Mouse (Mus musculus): ENCODE results near the gene Efcab6. TPM values are rescaled to one million over a fixed set of nuclear protein-coding genes. Genes with fewer than 3 reads are reported as not detected.
A peak's percentile ranks its signal among the peaks of the same experiment; 100 is the strongest.

Gene Efcab6
- total RNA-seq, 2 experiments from 2014 or later = 4.7 to 5.0 TPM

- DNase-seq = no peak
- intact Hi-C loops (cut with DNase I) = no loop called here
These were observed 75.9 kb downstream of the Efcab6 start for GRCm38 (mm10) chr15:83989241-83989640.

DNA sequence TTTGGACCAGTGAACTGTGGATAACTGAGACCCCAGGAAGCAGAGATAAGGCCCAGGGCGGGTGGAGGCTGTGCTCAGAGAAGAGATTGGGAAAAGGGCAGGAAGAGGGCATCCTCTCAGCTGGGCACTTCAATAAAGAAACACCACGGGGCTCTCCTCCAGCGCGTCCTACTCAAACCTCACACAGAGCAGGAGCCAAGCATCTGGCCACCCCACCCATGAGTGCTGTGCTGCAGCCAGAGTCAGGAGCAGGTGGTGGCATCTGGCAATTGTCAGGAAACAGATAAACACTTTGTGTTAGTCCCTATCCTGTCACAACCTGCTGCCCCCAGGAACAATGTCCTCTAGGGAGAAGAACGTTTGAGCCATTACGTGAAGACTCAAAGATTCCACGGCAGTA lies 77.1 kb downstream of the Efcab6 start:
- intact Hi-C loops (cut with DNase I) = no loop called here
- DNase-seq = no peak

DNA sequence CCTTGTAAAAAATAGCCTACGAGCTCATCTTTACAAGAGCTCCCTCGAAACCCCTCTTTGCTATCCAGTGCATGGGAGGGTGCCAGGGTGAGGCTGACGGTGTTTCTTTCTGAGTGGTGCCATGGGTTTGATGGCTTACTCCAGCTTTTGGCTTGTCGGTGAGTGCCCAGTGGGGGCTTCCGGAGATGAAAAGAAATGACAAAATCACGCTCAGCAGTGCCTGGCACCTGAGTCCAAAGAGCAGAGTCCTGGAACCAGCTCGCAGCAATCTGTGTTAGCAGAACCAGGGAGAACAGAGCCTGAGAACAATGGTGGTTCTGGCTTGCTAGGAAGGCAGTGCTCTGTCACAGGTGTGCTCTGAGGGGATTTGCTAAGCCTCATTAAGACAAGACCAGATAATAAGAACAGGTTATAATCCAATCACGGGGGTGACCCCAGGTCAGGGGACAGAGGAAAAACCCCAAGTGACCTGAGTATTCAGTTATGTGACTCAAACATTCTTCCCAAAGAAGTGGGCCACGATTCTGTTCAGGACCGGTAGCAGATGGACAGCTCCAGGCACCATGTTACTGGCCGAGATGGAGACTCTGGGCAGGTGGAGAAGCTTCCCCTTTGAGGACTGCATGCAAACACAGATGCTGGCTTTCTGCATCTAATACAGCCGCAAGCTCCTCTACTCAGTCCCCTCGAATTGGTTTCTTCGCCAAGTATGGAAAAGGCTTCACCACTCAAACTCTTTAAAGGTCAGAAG lies 82.8 kb downstream of the Efcab6 start:
- intact Hi-C loops (cut with DNase I) = no loop called here
- no peak for DNase-seq

- no peak for DNase-seq
- intact Hi-C loops (cut with DNase I) = no loop called here
These were observed 86.3 kb downstream of the Efcab6 start for GRCm38 (mm10) chr15:83978865-83979264.

DNA sequence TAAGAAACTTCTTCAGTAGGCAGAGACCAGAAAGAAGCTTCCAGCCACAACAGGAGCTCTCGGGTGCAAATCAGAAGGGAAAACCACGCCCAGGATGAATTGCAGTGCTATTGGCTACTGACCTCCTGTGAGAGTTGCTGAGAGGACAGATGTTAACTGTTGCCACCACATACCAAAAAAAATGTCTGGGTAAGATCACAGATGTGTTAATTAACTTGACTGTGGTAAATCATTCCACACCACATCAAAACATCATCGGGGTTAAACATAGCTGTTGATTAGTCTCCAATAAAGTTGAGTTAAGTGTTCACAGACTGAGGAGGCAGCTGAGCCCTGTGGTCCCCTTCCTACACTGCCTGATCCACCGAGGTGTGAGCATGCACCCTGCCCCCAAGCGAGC lies 88.1 kb downstream of the Efcab6 start:
- intact Hi-C loops (cut with DNase I) = no loop called here
- no peak for DNase-seq

DNA sequence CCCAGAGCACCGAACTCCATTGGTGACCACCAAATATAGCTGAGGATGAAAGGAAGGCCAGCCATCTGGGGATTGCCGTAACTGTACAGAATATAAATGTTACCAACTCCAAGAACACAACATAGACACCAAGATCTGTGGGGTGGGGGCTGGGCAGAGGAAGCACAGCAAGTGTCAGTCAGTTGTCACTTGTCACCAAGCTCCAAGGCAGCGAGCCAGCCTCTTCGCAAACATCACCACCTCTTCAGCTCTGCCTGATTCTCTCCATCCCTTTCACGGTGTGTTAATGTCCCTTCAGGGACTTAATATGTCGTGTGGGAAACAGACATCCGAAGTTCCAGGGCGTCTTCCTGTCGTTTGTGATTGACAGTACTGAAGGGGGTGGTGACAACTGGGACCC lies 93.0 kb downstream of the Efcab6 start:
- intact Hi-C loops (cut with DNase I) = no loop called here
- DNase-seq = no peak

GRCm38 (mm10) chr15:83967802-83968201 lies 97.4 kb downstream of the Efcab6 start:
- no peak for DNase-seq

DNA sequence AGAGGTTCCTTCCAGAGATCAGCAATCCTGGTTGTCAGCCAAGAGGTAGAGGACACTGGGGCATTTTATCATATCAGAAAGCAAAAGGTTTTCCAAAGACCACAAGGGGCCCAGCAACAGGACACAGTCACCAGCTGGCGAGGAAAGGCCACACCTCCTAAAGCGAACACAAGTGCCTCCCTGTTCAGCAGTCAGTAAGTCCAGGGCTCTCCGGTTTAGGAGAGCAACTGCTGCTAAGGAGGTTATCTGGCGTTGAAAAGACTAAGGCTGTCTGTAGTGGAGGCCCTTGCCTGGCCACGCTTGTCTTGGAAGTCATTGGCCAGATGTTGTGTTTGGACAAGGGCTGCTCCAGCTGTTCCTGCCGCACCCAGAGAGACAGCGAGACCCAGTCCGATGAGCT lies 100.1 kb downstream of the Efcab6 start:
- intact Hi-C loops (cut with DNase I) = no loop called here
- no peak for DNase-seq

More at GRCm38 (mm10) chr15:83967802-83968201, 97.4 kb downstream of the Efcab6 start:
- intact Hi-C loops (cut with DNase I) = no loop called here

- intact Hi-C loops (cut with DNase I) = no loop called here
- no peak for DNase-seq
These were observed 106.8 kb downstream of the Efcab6 start for GRCm38 (mm10) chr15:83958376-83958775.

- intact Hi-C loops (cut with DNase I) = no loop called here
- no peak for DNase-seq
These were observed 108.2 kb downstream of the Efcab6 start for GRCm38 (mm10) chr15:83956996-83957395.

GRCm38 (mm10) chr15:83955948-83956707 lies 109.1 kb downstream of the Efcab6 start:
- peak in 1 of 2 experiments; percentile 21 for DNase-seq
- intact Hi-C loops (cut with DNase I) = no loop called here

- intact Hi-C loops (cut with DNase I) = no loop called here
- DNase-seq = no peak
These were observed 115.3 kb downstream of the Efcab6 start for GRCm38 (mm10) chr15:83949729-83950491.

- no peak for DNase-seq
- intact Hi-C loops (cut with DNase I) = loop anchor here (5.0 kb wide), 1 partner anchor 58 kb away; no protein-coding TSS in a partner anchor
These were observed 125.5 kb downstream of the Efcab6 start for GRCm38 (mm10) chr15:83939703-83940102.

GRCm38 (mm10) chr15:83938466-83938865 lies 126.7 kb downstream of the Efcab6 start:
- DNase-seq = no peak
- intact Hi-C loops (cut with DNase I) = no loop called here

GRCm38 (mm10) chr15:83936506-83936905 lies 128.7 kb downstream of the Efcab6 start:
- intact Hi-C loops (cut with DNase I) = no loop called here
- no peak for DNase-seq

- DNase-seq = no peak
- intact Hi-C loops (cut with DNase I) = no loop called here
These were observed 130.4 kb downstream of the Efcab6 start for GRCm38 (mm10) chr15:83934816-83935215.

- intact Hi-C loops (cut with DNase I) = no loop called here
- DNase-seq = no peak
These were observed 139.8 kb downstream of the Efcab6 start for GRCm38 (mm10) chr15:83925338-83925737.

DNA sequence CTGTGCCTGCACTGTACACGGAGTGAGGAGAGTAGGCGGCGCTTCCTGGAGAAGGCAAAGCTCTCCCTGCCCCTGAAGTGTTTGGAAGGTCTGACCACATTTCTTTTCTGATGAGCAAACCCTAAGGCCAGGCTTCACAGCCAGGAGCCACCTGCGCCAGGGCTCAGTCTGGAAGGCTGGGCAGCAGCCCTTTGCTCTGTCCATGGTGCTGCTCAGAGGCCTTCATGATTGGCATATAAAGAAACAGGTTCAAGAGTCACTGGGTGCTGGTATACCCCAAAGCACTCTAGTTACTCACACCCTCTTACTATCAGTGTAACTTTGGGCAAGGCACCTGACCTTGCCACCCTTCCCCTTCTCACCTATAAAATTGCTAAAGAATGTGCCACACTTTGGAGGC lies 140.5 kb downstream of the Efcab6 start:
- intact Hi-C loops (cut with DNase I) = no loop called here
- no peak for DNase-seq

DNA sequence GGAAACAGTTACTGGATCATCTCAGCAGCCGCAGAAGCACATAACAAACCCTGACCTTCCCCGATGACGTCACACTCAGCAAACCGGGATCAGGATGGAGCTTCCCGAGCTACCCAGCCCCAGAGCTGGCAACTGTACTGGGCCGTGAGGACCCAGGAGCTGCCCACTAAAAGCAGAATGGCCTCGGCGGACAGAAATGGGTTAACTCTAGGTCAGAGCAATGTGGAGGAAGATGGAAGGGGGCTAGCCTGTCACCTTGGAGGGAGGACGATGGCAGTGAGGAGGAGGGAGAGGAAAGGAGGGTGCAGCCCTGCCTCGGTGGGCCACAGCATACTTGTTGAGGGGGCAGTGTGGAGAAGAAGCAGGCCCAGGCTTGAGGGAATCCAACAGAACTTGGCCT lies 149.8 kb downstream of the Efcab6 start:
- DNase-seq = no peak

GRCm38 (mm10) chr15:83913028-83913714 lies 152.0 kb downstream of the Efcab6 start:
- intact Hi-C loops (cut with DNase I) = no loop called here
- no peak for DNase-seq

More for the DNA sequence above, 149.8 kb downstream of the Efcab6 start:
- intact Hi-C loops (cut with DNase I) = no loop called here
